25 mouse cellular contexts compared by ENCODE assay signal in the genomic region with DNA sequence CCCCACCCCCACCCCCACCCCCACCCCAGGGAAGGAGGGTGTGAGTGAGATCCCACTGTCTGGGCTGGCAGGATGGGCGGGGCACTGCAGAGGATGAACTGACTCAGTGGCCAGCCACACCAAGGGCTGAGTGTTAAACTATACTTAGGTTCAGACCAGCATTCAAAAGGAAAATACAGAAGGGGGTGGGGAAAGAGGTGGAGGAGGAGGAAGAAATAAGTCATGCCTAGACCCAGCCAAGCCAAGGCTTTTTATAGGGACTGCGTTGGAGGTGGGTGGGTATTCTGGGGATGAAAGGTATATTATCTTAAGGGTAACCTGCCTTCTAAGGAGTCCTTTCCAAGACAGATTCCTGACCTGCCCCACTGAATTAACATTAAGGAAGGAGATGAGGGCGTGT.
A peak's percentile ranks its signal among the peaks of the same experiment; 100 is the strongest.
DNase-seq lines count a peak whose midpoint lies in the region; ATAC-seq and TF ChIP-seq lines count a peak whose summit lies in the region.
"Had no signal": no experiment of that assay in that cellular context is flagged by ENCODE, and none has a peak within 500 bp of the region (broad histone marks: within the 10 kb centered on the region; RNA-seq: fewer than 3 reads in every experiment).

No protein-coding gene starts in this region.

- H3K27me3 ChIP-seq in hindbrain, embryonic 12.5 days: no peaks in the 10 kb centered on the region
- no peaks in the 10 kb centered on the region for H3K27me3 ChIP-seq in hindbrain, embryonic 10.5 days (ENCODE audit: insufficient read depth, poor library complexity, severe bottlenecking)
- H3K27me3 ChIP-seq in midbrain, embryonic 14.5 days (ENCODE audit: control insufficient read depth, insufficient read depth, low read length): no peaks in the 10 kb centered on the region
- no peaks in the 10 kb centered on the region for H3K27me3 ChIP-seq in midbrain, embryonic 16.5 days (ENCODE audit: control insufficient read depth, insufficient read depth, low read depth, low read length)
- H3K27me3 ChIP-seq: embryonic facial prominence, embryonic 13.5 days; forebrain, embryonic 12.5 days; forebrain, embryonic 15.5 days; hindbrain, embryonic 15.5 days had no signal

- WGBS in hindbrain, embryonic 12.5 days: 88% methylated on average over 3 of the region's 3 CpGs
- 92% methylated on average over 3 of the region's 3 CpGs for WGBS in hindbrain, embryonic 10.5 days
- 90% methylated on average over 3 of the region's 3 CpGs for WGBS in midbrain, embryonic 14.5 days
- WGBS in midbrain, embryonic 16.5 days: 100% methylated on average over 3 of the region's 3 CpGs

- no peaks in the 10 kb centered on the region for H3K9me3 ChIP-seq in hindbrain, embryonic 12.5 days (replicated peaks)
- peaks cover 3% of the 10 kb centered on the region; the same call in 1 of the 2 replicates for H3K9me3 ChIP-seq in hindbrain, embryonic 10.5 days
- H3K9me3 ChIP-seq in midbrain, embryonic 14.5 days (ENCODE audit: control insufficient read depth, low read length): no peaks in the 10 kb centered on the region
- H3K9me3 ChIP-seq in midbrain, embryonic 16.5 days (replicated peaks; ENCODE audit: control insufficient read depth, low read length, poor library complexity, severe bottlenecking): 0 out of 2 replicates have a peak, but pooled peaks cover 2% of the 10 kb centered on the region
- H3K9me3 ChIP-seq: embryonic facial prominence, embryonic 13.5 days; forebrain, embryonic 12.5 days; forebrain, embryonic 15.5 days; hindbrain, embryonic 15.5 days had no signal

- H3K36me3 ChIP-seq in hindbrain, embryonic 12.5 days: no peaks in the 10 kb centered on the region
- H3K36me3 ChIP-seq in hindbrain, embryonic 10.5 days: no peaks in the 10 kb centered on the region
- 0 out of 2 replicates have a peak, but pooled peaks cover 2% of the 10 kb centered on the region for H3K36me3 ChIP-seq in midbrain, embryonic 14.5 days (ENCODE audit: control insufficient read depth, insufficient read depth, low read length)
- no peaks in the 10 kb centered on the region for H3K36me3 ChIP-seq in midbrain, embryonic 16.5 days (ENCODE audit: control insufficient read depth, insufficient read depth, low read length)
- H3K36me3 ChIP-seq: embryonic facial prominence, embryonic 10.5 days; embryonic facial prominence, embryonic 13.5 days; forebrain, embryonic 12.5 days; forebrain, embryonic 15.5 days; hindbrain, embryonic 15.5 days had no signal

- TF ChIP-seq CTCF in left cerebral cortex, adult 2 months (IDR thresholded peaks at IDR 0.05): no peak

- peak; percentile 36; the same call in 1 of the 2 replicates for ATAC-seq in hindbrain, embryonic 12.5 days (ENCODE audit: low FRiP score)
- ATAC-seq in midbrain, embryonic 14.5 days (ENCODE audit: low FRiP score, low TSS enrichment): peak; percentile 34; the same call in 1 of the 2 replicates
- ATAC-seq in midbrain, embryonic 16.5 days: no peak
- ATAC-seq: CD4-positive, CD25-positive, alpha-beta regulatory T cell, adult 4 months; forebrain, embryonic 15.5 days had no signal

- intact Hi-C loops in left cerebral cortex, adult 2 months (cut with DNase I): no loop called here
- intact Hi-C loops in gastrocnemius, postnatal 36 days (cut with DNase I): no loop called here

- H3K4me3 ChIP-seq in hindbrain, embryonic 12.5 days: no peak overlapping the region
- no peak overlapping the region for H3K4me3 ChIP-seq in hindbrain, embryonic 10.5 days
- H3K4me3 ChIP-seq in left cerebral cortex, adult 2 months: no peak overlapping the region
- no peak overlapping the region for H3K4me3 ChIP-seq in midbrain, embryonic 14.5 days (replicated peaks; ENCODE audit: low read depth, low read length)
- H3K4me3 ChIP-seq in midbrain, embryonic 16.5 days (ENCODE audit: low read depth, low read length): no peak overlapping the region
- H3K4me3 ChIP-seq: embryonic facial prominence, embryonic 10.5 days; embryonic facial prominence, embryonic 13.5 days; erythroblast, embryonic 14.5 days; forebrain, embryonic 12.5 days; forebrain, embryonic 15.5 days; gastrocnemius, adult 2 months; hindbrain, embryonic 15.5 days had no signal

- no peak overlapping the region for H3K27ac ChIP-seq in hindbrain, embryonic 12.5 days
- H3K27ac ChIP-seq in hindbrain, embryonic 10.5 days: no peak overlapping the region
- peak overlapping the region; percentile 44; the same call in 1 of the 2 replicates for H3K27ac ChIP-seq in left cerebral cortex, adult 2 months
- H3K27ac ChIP-seq in midbrain, embryonic 14.5 days (replicated peaks; ENCODE audit: low read depth, low read length): no peak overlapping the region
- H3K27ac ChIP-seq in midbrain, embryonic 16.5 days (ENCODE audit: low read length): no peak overlapping the region
- H3K27ac ChIP-seq: embryonic facial prominence, embryonic 10.5 days; embryonic facial prominence, embryonic 13.5 days; forebrain, embryonic 12.5 days; forebrain, embryonic 15.5 days; gastrocnemius, adult 2 months; hindbrain, embryonic 15.5 days had no signal

- H3K9ac ChIP-seq in hindbrain, embryonic 12.5 days: no peak overlapping the region
- no peak overlapping the region for H3K9ac ChIP-seq in midbrain, embryonic 14.5 days (replicated peaks; ENCODE audit: low read length)
- H3K9ac ChIP-seq in midbrain, embryonic 16.5 days (ENCODE audit: low read depth, low read length): no peak overlapping the region
- H3K9ac ChIP-seq: embryonic facial prominence, embryonic 13.5 days; forebrain, embryonic 12.5 days; forebrain, embryonic 15.5 days; hindbrain, embryonic 15.5 days had no signal

- H3K4me1 ChIP-seq in hindbrain, embryonic 12.5 days: no peaks in the 10 kb centered on the region
- no peaks in the 10 kb centered on the region for H3K4me1 ChIP-seq in hindbrain, embryonic 10.5 days (replicated peaks)
- no peaks in the 10 kb centered on the region for H3K4me1 ChIP-seq in midbrain, embryonic 14.5 days (ENCODE audit: control insufficient read depth, insufficient read depth, low read length)
- H3K4me1 ChIP-seq in midbrain, embryonic 16.5 days (ENCODE audit: control insufficient read depth, insufficient read depth, low read length): 0 out of 2 replicates have a peak, but pooled peaks cover under 1% of the 10 kb centered on the region
- H3K4me1 ChIP-seq: embryonic facial prominence, embryonic 10.5 days; embryonic facial prominence, embryonic 13.5 days; forebrain, embryonic 12.5 days had no signal

- no peak overlapping the region for H3K4me2 ChIP-seq in hindbrain, embryonic 12.5 days (replicated peaks)
- no peak overlapping the region for H3K4me2 ChIP-seq in midbrain, embryonic 14.5 days (ENCODE audit: low read length)
- no peak overlapping the region for H3K4me2 ChIP-seq in midbrain, embryonic 16.5 days (ENCODE audit: low read length)
- H3K4me2 ChIP-seq: embryonic facial prominence, embryonic 13.5 days; forebrain, embryonic 12.5 days; forebrain, embryonic 15.5 days; hindbrain, embryonic 15.5 days had no signal

- DNase-seq in hindbrain, embryonic 10.5 days (ENCODE audit: low spot score): no peak
- no peak for DNase-seq in left cerebral cortex, adult 2 months (ENCODE audit: extremely low spot score in 1 of 2, low spot score in 2 of 2)
- DNase-seq in left cerebral cortex, adult 11 months (ENCODE audit: low spot score): no peak
- no peak for DNase-seq in midbrain, embryonic 14.5 days
- peak; percentile 58 for DNase-seq in brain, adult 2 months (ENCODE audit: low read depth, low spot score)
- DNase-seq in gastrocnemius, postnatal 36 days: no peak
- DNase-seq: adrenal gland, adult 2 months; adrenal gland, postnatal 14 days; cerebellum, adult 11-12 months; cerebellum, adult 8-10 months; cerebellum, postnatal 10 days; cerebellum, postnatal 36 days; embryo, embryonic 11 days; gastrocnemius, adult 2 months; gastrocnemius, postnatal 14 days; heart, adult 18-20 months had no signal
